Mouse (Mus musculus) layer of hippocampus, adult 18-20 months (tissue): ENCODE measurements around the gene Arsb. TPM values are rescaled to one million over a fixed set of nuclear protein-coding genes. Genes with fewer than 3 reads are reported as not detected.
"Not testable (repeated sequence)": the region's sequence is repeated elsewhere in the genome, so short reads cannot be mapped to it uniquely, and the experiment has no call there.

Experiments
- DNase-seq, 2 experiments: peaks; one replicate each; pipeline ENCODE4 v3.0.0; 2022; ENCODE audit warnings: low spot score in 2 of 2
- microRNA-seq, 2 experiments: library from miRNA; unstranded; fragments of <30 nt; microRNA quantifications; one replicate each; pipeline ENCODE4 v1.2.0; 2021
- total RNA-seq, 2 experiments: library from RNA; stranded (reverse); gene quantifications; 2 replicates each; pipeline ENCODE4 v1.2.3; 2021

Gene Arsb
- total RNA-seq, 2 experiments from 2014 or later = 80.5 to 90.3 TPM

DNA sequence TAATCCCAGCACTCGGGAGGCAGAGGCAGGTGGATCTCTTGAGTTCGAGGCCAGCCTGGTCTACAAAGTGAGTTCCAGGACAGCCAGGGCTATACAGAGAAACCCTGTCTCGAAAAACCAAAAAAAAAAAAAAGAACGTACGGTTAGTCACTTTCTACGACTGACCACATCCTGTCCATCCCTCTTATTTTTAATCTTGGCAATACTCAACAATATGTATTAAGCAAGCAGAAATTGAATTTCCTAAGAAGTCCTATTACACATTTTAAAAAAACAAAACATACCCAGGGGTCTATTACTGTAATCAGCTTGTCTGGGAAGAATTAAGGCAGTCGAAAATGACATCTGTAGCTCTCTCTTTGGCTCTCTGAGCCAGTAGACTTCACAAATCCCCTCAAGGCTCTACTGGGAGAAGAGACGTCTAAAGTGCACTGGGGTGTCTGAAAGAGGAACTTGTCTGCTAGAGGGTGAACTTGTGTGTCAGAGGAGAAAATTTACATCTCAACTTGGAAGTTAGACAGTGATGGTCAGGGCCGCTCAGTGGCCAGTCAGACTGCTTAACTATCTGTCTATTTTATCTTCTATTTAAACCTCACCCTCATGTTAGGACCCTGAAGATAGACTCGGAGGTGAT lies 205.6 kb downstream of the Arsb start:
- DNase-seq = no peak

DNA sequence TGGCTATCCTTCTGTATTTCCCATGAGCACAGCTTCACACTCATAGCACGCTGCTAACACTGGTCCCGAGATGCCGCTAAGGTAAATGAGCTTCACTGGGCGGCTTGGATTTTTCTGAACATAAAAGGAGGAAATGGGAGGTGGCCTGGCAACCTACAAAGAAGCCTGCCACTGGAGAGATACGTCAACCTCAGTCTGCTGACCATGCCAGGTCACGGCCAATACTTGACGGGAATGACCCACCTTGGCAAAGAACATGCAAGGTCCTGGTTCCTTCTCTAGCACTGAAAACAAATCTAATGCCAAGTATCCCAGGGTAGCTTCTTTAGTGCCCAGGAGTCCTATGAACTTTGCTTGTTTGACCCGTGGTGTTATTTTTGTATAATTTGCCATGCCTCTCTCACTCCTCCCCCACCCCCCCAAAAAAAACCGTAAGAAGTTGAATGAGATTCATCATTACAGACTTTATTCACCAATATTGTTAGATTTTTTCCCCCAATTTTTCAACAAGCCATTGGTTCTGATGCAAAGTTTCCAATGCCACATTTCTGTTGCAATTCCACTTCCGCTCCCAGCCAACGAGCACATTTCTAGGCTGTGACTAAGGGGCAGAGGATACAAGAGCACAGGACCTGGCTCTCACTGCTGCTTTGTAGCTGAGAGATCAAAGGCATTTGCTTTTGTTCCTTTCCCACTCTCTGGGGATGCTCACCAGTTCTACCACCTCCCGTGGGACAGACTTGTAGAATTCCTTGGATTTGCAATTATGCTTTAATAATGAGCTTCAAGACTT lies 207.5 kb downstream of the Arsb start:
- no peak for DNase-seq

DNA sequence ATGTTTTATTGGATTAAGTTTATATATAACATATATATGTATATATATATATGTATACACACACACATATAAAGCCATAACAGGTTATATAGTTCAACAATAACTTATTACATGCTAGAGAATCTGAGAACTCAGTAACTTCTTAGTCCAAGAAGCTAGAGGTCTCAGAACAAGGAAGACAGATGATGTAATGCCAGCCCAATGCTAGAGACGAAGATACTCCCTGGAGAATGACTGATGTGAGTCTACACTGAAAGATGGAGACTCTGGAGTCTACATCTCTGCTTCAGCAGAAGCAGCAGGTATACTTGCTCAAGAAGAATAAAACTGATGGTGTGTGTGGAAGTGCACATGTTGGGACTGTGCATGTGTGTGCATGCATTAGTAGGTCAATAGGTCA lies 208.3 kb downstream of the Arsb start:
- no peak for DNase-seq

DNA sequence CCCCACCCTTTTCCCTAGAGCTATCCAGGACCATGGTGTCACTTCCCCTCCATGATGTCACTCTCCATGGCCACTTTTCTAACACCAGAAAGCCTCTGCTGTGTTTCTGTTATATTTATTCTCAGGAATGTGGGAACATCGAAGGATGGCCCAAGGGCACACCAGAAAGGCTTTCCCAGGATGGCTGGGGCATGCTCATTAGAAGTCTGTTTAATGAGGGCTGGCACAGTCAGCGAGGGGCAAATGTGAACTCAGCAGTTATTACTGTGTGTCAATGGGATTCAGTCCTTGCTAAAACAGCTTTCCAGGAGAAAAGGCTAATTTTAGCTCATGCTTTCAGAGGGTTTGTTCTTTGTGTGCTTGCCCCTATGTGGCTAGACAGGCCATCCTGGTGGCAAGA lies 213.1 kb downstream of the Arsb start:
- DNase-seq = no peak

DNA sequence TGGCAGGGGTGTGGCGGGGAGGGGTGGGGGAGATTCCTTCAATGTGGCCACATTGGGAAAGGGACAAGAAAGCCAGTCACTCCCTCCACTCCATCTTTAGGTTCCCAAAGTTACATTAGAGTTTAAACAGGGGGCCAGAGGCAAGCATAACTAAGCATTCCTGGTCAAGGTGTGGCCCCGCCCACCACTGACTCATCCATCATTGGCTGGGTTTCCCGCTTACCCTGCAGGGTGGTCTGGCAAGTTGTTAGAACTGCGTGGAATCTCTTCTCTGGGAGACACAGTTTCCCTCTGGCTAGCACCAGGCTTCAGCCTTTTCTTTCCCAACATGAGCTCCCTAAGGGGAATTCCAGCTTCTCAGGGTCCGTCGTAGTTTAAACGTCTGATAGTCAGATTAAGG lies 213.8 kb downstream of the Arsb start:
- DNase-seq = no peak

DNA sequence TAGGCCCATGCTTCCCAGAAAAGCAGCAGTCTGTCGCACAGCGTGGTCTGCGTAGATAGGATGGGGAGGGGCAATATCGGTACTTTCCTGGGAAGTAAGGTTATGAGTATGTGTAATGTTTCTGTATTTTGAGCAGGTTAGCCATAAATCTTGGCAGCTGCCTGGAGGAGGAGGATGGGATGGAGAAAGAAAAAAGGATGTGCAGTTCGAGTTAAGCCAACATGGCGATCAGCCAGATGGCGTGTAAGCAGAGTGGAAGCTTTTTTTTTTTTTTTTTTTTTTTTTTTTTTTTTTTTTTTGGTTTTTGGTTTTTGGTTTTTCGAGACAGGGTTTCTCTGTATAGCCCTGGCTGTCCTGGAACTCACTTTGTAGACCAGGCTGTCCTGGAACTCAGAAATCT lies 214.3 kb downstream of the Arsb start:
- not testable (repeated sequence) for DNase-seq

DNA sequence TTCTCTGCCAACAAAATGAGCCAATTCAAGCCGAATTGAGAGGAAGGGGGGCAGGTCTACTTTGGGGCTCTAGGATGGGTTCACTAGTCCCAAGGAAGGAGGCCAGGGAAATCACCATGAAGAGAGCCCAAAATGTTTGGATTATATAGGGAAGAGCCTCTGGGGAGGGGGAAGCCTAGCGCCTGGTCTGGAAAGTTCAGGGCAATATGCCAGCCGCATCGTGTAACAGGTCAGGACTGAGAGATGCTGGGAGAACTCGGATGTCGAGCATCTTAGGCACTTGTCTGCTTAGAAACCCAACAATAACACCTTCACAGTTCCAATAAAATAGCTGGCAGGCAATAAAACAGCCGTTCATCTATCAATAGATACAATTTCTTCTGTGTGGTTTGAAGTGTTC lies 216.2 kb downstream of the Arsb start:
- DNase-seq = no peak

DNA sequence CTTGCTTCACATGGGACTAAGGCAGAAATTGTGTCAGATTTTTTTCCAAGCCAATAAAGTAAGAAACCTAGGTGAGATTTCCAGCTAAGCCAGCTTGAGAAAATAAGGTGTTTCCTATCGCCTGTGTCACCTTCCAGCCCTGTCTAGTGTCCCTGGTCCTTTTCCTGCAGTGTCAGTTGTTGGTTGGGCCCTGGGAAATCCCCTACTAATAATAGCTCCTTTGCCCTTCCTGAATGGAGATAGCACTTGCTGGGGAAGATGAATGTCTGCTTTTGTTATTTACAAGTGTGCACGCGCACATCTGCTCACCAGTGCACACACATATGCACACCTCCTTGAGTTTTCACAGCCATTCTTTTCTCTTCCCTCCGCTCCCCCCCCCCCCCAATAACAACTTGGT lies 217.8 kb downstream of the Arsb start:
- no peak for DNase-seq

DNA sequence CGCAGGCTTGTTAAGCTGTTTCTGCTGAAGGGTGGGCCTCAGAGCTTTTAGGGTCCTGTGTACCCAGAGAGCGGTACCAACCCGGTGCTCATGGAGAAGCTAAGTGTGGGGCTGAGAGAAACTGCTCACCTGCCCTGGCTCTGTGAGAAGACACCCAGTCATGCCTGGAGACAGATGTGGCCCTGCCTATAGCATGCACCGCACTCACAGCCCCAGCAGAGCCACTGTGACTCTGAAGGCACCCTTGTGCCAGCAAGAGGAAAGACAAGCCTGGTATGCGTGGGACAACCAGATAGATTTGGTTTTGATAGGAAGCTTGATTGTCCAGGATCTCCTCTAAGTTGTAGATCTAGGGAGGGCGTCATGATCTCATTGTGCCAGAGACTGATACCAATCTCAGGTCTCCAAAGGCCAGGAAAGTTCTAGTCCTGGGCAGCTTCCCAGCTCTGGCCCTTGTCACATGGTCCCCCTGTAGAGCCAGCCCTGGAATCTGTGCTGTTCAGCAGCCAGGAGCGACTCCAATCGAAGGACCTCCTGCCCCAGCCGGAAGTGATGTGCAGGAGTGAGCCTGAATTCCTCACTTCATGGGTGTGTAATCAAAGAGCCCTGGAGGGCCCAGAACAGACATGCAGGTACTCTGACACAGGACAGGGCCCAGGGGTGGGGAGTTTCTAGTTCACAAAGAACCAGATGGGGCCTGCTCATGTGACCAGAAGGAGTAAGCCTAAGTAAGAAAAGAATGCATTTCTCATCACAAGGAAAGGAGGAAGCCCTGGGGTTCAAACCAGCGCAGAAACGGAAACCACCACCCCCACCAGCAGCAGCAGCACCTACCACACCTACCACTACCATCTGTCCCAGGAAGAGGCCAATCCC lies 218.5 kb downstream of the Arsb start:
- no peak for DNase-seq

DNA sequence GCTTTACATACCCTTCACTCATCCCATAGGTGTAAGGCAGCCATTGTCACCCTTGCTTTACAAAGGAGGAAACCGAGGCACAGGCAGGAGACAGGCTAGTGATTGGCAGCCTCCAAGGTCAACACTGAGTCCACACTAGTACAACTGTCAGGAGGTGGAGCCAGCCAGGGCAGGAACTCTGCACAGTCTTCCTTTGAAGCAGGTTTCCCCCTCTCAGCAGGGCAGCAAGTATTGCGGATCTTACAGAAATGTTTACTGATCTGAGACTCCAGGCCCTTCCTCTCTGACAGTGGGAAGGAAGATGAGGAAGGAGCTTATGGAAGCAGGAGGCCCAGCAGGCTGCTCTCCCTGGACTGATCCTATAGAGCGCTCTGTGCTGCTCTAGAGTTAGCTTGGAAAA lies 219.4 kb downstream of the Arsb start:
- no peak for DNase-seq

DNA sequence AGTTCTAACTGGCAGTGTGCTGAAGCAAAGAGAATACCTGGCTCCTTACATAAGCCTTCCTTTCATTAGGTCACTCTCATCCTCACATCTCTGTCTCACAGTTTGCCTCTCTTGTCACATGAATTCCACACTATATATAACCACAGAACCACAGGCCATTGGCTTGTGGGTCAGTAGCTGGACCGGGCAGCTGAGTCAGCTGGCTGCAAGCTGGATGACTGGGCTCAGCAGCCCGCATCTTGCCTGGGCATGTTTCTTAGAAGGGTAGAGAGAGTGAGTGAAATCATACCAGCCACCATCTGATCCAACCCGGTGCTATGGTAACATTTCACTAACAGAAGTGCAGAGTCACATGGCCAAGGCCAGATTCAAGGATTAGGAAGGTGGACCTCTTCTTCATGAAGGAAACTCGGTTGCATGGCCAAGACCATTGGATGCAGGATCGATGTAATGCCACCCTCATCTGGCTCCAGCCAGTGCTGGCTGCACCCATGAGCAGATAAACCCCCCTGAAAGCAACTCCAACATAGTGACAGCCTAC lies 221.0 kb downstream of the Arsb start:
- no peak for DNase-seq

Small RNAs within 50 kb of the gene (microRNA-seq; reads per million reads assigned to microRNA genes)
- 0 reads per million in 2 experiments for gene Gm25534
- gene Mir5624 = 0 reads per million in 2 experiments

Other genes starting within 250 kb of the Arsb start
- not detected for gene Bhmt, start 133.7 kb upstream of the Arsb start, total RNA-seq
- gene Bhmt2, start 97.3 kb upstream of the Arsb start, total RNA-seq = under 1 TPM; 0.25 to 0.38 TPM
- under 1 TPM; 0.18 to 0.37 TPM for gene Dmgdh, start 97.2 kb upstream of the Arsb start, total RNA-seq